Mouse (Mus musculus) C2C12 (cell line): Measurements from ENCODE around the gene Mcrip1.

ENCODE experiments used
- CEBPB ChIP-seq: IDR thresholded peaks from one replicate; pipeline ENCODE4 v1.6.1; 2011; ENCODE audit warnings: low read depth, mild to moderate bottlenecking, control low read depth, moderate library complexity
- CTCF ChIP-seq: IDR thresholded peaks from one replicate; pipeline ENCODE4 v1.5.1; 2011; ENCODE audit not compliant: control insufficient read depth, insufficient read depth, insufficient read length
- USF1 ChIP-seq: IDR thresholded peaks from one replicate; pipeline ENCODE4 v1.6.1; 2011; ENCODE audit warnings: low read depth, mild to moderate bottlenecking, control low read depth, moderate library complexity

GRCm38 (mm10) chr11:120565114-120565513 is 15.6 kb upstream of the Mcrip1 start:
- TF ChIP-seq USF1 (no peak), CTCF (no peak), CEBPB (no peak)
